Mouse (Mus musculus): Measurements from ENCODE around the gene Lmnb2.

The Lmnb2 gene

GRCm38 (mm10) chr10:80946684-80947437, 28.8 kb upstream of the Lmnb2 start:
- DNase-seq (ENCODE audit: low spot score): no peak

- no peak for DNase-seq (ENCODE audit: low spot score)
These were observed 26.2 kb upstream of the Lmnb2 start for GRCm38 (mm10) chr10:80944231-80944630.

GRCm38 (mm10) chr10:80943701-80944100, 25.7 kb upstream of the Lmnb2 start:
- no peak for DNase-seq (ENCODE audit: low spot score)

- DNase-seq (ENCODE audit: low spot score): no peak
These were observed 24.9 kb upstream of the Lmnb2 start for GRCm38 (mm10) chr10:80942919-80943318.

GRCm38 (mm10) chr10:80940988-80941347, 22.9 kb upstream of the Lmnb2 start:
- DNase-seq (ENCODE audit: low spot score): no peak

GRCm38 (mm10) chr10:80940320-80940987, 22.4 kb upstream of the Lmnb2 start:
- DNase-seq (ENCODE audit: low spot score): peak; percentile 80

GRCm38 (mm10) chr10:80939671-80940070, 21.6 kb upstream of the Lmnb2 start:
- peak; percentile 84 for DNase-seq (ENCODE audit: low spot score)

- DNase-seq (ENCODE audit: low spot score): no peak
These were observed 20.9 kb upstream of the Lmnb2 start for GRCm38 (mm10) chr10:80938831-80939550.

- DNase-seq (ENCODE audit: low spot score): peak; percentile 71
These were observed 19.6 kb upstream of the Lmnb2 start for GRCm38 (mm10) chr10:80937646-80938045.

- DNase-seq (ENCODE audit: low spot score): no peak
These were observed 18.7 kb upstream of the Lmnb2 start for GRCm38 (mm10) chr10:80936810-80937164.

- no peak for DNase-seq (ENCODE audit: low spot score)
These were observed 18.2 kb upstream of the Lmnb2 start for GRCm38 (mm10) chr10:80936135-80936809.

GRCm38 (mm10) chr10:80935698-80936097, 17.7 kb upstream of the Lmnb2 start:
- no peak for DNase-seq (ENCODE audit: low spot score)

- no peak for DNase-seq (ENCODE audit: low spot score)
These were observed 17.2 kb upstream of the Lmnb2 start for GRCm38 (mm10) chr10:80935241-80935640.

GRCm38 (mm10) chr10:80934136-80934985, 16.3 kb upstream of the Lmnb2 start:
- no peak for DNase-seq (ENCODE audit: low spot score)

- DNase-seq (ENCODE audit: low spot score): no peak
These were observed 15.5 kb upstream of the Lmnb2 start for GRCm38 (mm10) chr10:80933421-80933979.

GRCm38 (mm10) chr10:80932700-80933420, 14.8 kb upstream of the Lmnb2 start:
- DNase-seq (ENCODE audit: low spot score): no peak

- no peak for DNase-seq (ENCODE audit: low spot score)
These were observed 14.2 kb upstream of the Lmnb2 start for GRCm38 (mm10) chr10:80932206-80932605.

GRCm38 (mm10) chr10:80931695-80932094, 13.7 kb upstream of the Lmnb2 start:
- DNase-seq (ENCODE audit: low spot score): no peak

- DNase-seq (ENCODE audit: low spot score): no peak
These were observed 13.2 kb upstream of the Lmnb2 start for GRCm38 (mm10) chr10:80931153-80931671.
